Mouse (Mus musculus) gastrocnemius, postnatal 14 days (tissue): ENCODE results near the gene Armh2. TPM values are rescaled to one million over a fixed set of nuclear protein-coding genes. Genes with fewer than 3 reads are reported as not detected.

Experiments
- total RNA-seq, 2 experiments: library from RNA; stranded (reverse); gene quantifications; 2 replicates each; pipeline ENCODE4 v1.2.3; 2021

The Armh2 gene
- total RNA-seq, 2 experiments from 2014 or later = not detected

Other genes with a start within 250 kb of the Armh2 start
- gene Ripor2, start 159.0 kb upstream of the Armh2 start, total RNA-seq = 1 to 10 TPM; 5.3 to 8.4 TPM
- gene Gmnn, start 20.7 kb downstream of the Armh2 start, total RNA-seq = 1 to 10 TPM; 2.4 to 3.1 TPM
- 10 to 100 TPM; 49.6 to 49.9 TPM for gene BC005537, start 60.4 kb downstream of the Armh2 start, total RNA-seq
- 100 to 1,000 TPM in 1 of 2 experiments, 10 to 100 TPM in 1; 94.2 to 119 TPM for gene Acot13, start 90.3 kb downstream of the Armh2 start, total RNA-seq
- gene Tdp2, start 90.4 kb downstream of the Armh2 start, total RNA-seq = 1 to 10 TPM; 7.3 to 9.2 TPM
- gene D130043K22Rik, start 103.9 kb downstream of the Armh2 start, total RNA-seq = not detected
- gene Aldh5a1, start 196.4 kb downstream of the Armh2 start, total RNA-seq = 1 to 10 TPM; 3.4 to 3.7 TPM
- under 1 TPM; 0.45 to 0.86 TPM for gene Gpld1, start 201.9 kb downstream of the Armh2 start, total RNA-seq